Mouse (Mus musculus) spleen, adult 2 months (tissue): ENCODE measurements around the gene Slc7a8.

Source experiments
- CTCF ChIP-seq: fragments of 200-500 bp; IDR thresholded peaks from 2 replicates; pipeline ENCODE4 v1.5.1; 2011; ENCODE audit warnings: mild to moderate bottlenecking, inconsistent platforms; ENCODE audit not compliant: insufficient read depth, insufficient read length, insufficient replicate concordance; ENCODE audit errors: extremely low read depth
- POLR2A ChIP-seq: fragments of 200-500 bp; IDR thresholded peaks from 2 replicates; pipeline ENCODE4 v1.6.1; 2011; ENCODE audit warnings: low read depth, low read length, inconsistent platforms

GRCm38 (mm10) chr14:54736555-54737552 lies 44.9 kb downstream of the Slc7a8 start:
- TF ChIP-seq CTCF, result no peak
- TF ChIP-seq POLR2A, result no peak
